In the genomic region with DNA sequence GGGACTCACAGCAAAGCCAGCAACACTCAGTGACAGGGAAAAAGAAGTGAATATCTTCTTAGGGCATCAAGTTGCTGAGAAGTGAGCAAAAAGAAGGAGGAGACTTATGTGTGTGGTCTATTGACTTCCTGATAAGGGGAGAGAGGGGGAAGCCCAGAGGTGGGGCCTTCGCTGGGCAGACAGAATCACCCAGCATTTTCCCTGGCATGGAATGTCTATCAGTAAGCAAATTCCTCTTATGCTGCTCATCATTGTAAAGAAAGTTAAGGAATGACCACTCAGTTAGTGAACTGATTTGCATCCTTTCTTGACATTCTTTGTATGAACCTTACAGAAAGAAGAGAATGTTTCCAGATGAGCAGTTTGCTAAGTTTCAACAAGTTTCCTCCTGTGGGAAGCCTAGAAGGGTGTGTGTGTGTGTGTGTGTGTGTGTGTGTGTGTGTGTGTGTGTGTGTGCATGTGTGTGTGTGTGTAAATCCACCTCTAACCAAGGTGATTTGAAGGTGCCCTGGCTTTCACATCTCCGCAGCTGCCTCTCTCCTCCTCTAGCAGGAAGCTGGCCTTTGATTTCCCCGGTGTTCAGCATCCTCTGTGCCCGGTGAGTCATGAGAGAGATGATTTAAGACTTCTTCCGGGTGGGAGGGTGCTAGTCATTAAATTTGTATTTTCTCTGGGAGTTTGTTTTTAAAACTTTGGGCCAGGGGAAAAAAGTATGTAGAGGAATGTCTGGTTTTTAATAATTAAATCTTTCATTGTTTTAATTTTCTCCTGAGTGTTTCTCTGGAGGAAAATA, we compare ENCODE assay signal across 22 mouse cellular contexts.
DNase-seq lines count a peak whose midpoint lies in the region; ATAC-seq and TF ChIP-seq lines count a peak whose summit lies in the region.
"Had no signal": no experiment of that assay in that cellular context is flagged by ENCODE, and none has a peak within 500 bp of the region (broad histone marks: within the 10 kb centered on the region; RNA-seq: fewer than 3 reads in every experiment).

No protein-coding gene starts in this region.

- no peak for TF ChIP-seq EP300 in CH12.LX (IDR thresholded peaks at IDR 0.05; ENCODE audit: low read length)

- peaks cover 8% of the 10 kb centered on the region; the same call in 1 of the 2 replicates for H3K4me1 ChIP-seq in kidney, embryonic 14.5 days (ENCODE audit: control insufficient read depth, insufficient read depth, low read length)
- peaks cover 0 to 6% of the 10 kb centered on the region in 2 experiments; a peak in 2 of 4 replicates for H3K4me1 ChIP-seq in CH12.LX (ENCODE audit: control insufficient read depth in 1 of 2, insufficient read depth in 2 of 2)
- H3K4me1 ChIP-seq: embryonic facial prominence, embryonic 15.5 days; forebrain, embryonic 15.5 days; heart, embryonic 12.5 days had no signal

- no peak for DNase-seq in kidney, adult 9 months
- peak; percentile 3 for DNase-seq in kidney, postnatal 14 days
- no peak for DNase-seq in kidney, postnatal 25 days
- peak; percentile 14 for DNase-seq in CH12.LX (ENCODE audit: extremely low read depth)
- peak; percentile 33 for DNase-seq in brain, adult 2 months (ENCODE audit: low read depth, low spot score)
- no peak for DNase-seq in frontal cortex, postnatal 25 days (ENCODE audit: low spot score in 2 of 2)
- DNase-seq: adrenal gland, postnatal 36 days; cerebellum, adult 11 months; cerebellum, adult 8-10 months; cerebellum, postnatal 14 days; embryo, embryonic 11 days; gastrocnemius, postnatal 10 days; heart, adult 2 months had no signal

- H3K4me3 ChIP-seq in kidney, embryonic 14.5 days (ENCODE audit: low read length) = no peak overlapping the region
- no peak overlapping the region for H3K4me3 ChIP-seq in CH12.LX (replicated peaks in 1 of 3; ENCODE audit: low read depth in 2 of 3, low read length in 2 of 3, poor library complexity in 1 of 3)
- H3K4me3 ChIP-seq: embryonic facial prominence, embryonic 15.5 days; erythroblast, embryonic 14.5 days; forebrain, embryonic 15.5 days; heart, adult 2 months; heart, embryonic 12.5 days; hindbrain, embryonic 10.5 days had no signal

- no peaks in the 10 kb centered on the region for H3K79me2 ChIP-seq in CH12.LX (replicated peaks; ENCODE audit: control insufficient read depth, extremely low read depth, insufficient read depth, poor library complexity, severe bottlenecking)

- no peak for TF ChIP-seq RAD21 in CH12.LX (IDR thresholded peaks at IDR 0.05; ENCODE audit: low read depth, low read length)

- 11% methylated on average over 5 of the region's 5 CpGs for WGBS in kidney, embryonic 14.5 days

- in situ Hi-C loops in CH12.LX (cut with MboI; ENCODE audit: low pct_ligation_motif_present, low pct_unique_long_range_greater_than_20kb, low sequenced_read_pairs) = no loop called here

- TF ChIP-seq POLR2A in CH12.LX (IDR thresholded peaks at IDR 0.05; ENCODE audit: low read depth, low read length) = no peak

- dilution Hi-C loops in CH12.LX (cut with MboI; ENCODE audit: extremely low pct_ligation_motif_present, extremely low pct_unique_long_range_greater_than_20kb, low sequenced_read_pairs) = no loop called here

- H3K27me3 ChIP-seq in kidney, embryonic 14.5 days (ENCODE audit: control insufficient read depth, insufficient read depth, low read length) = no peaks in the 10 kb centered on the region
- H3K27me3 ChIP-seq in CH12.LX (replicated peaks) = peaks cover 45% of the 10 kb centered on the region
- H3K27me3 ChIP-seq: embryonic facial prominence, embryonic 15.5 days; forebrain, embryonic 15.5 days; heart, embryonic 12.5 days had no signal

- no peak overlapping the region; the same call in 1 of the 2 replicates for H3K9ac ChIP-seq in kidney, embryonic 14.5 days (ENCODE audit: low read depth, low read length)
- no peak overlapping the region for H3K9ac ChIP-seq in CH12.LX (ENCODE audit: insufficient read depth, low read depth)
- H3K9ac ChIP-seq: embryonic facial prominence, embryonic 15.5 days; forebrain, embryonic 15.5 days; heart, embryonic 12.5 days; hindbrain, embryonic 14.5 days had no signal

- peak; percentile 44; the same call in 1 of the 2 replicates for ATAC-seq in kidney, embryonic 14.5 days (ENCODE audit: low FRiP score, low TSS enrichment)
- ATAC-seq: activated CD4-positive, CD25-positive, alpha-beta regulatory T cell, adult 4 months; forebrain, embryonic 15.5 days had no signal

- H3K27ac ChIP-seq in kidney, embryonic 14.5 days (ENCODE audit: low read depth, low read length) = no peak overlapping the region
- no peak overlapping the region for H3K27ac ChIP-seq in CH12.LX (ENCODE audit: insufficient read depth, low read depth)
- H3K27ac ChIP-seq: embryonic facial prominence, embryonic 15.5 days; forebrain, embryonic 15.5 days; heart, adult 2 months; hindbrain, embryonic 10.5 days; hindbrain, embryonic 14.5 days had no signal

- no peak overlapping the region for H3K4me2 ChIP-seq in kidney, embryonic 14.5 days (replicated peaks; ENCODE audit: low read depth, low read length)
- no peak overlapping the region for H3K4me2 ChIP-seq in CH12.LX (ENCODE audit: insufficient read depth, low read depth, poor library complexity, severe bottlenecking)
- H3K4me2 ChIP-seq: embryonic facial prominence, embryonic 15.5 days; forebrain, embryonic 15.5 days; heart, embryonic 12.5 days; hindbrain, embryonic 14.5 days had no signal

- no peaks in the 10 kb centered on the region for H3K36me3 ChIP-seq in kidney, embryonic 14.5 days (ENCODE audit: control insufficient read depth, insufficient read depth, low read length)
- no peaks in the 10 kb centered on the region for H3K36me3 ChIP-seq in CH12.LX (replicated peaks in 1 of 2; ENCODE audit: control insufficient read depth in 1 of 2, insufficient read depth in 1 of 2, low read length in 1 of 2)
- H3K36me3 ChIP-seq: embryonic facial prominence, embryonic 15.5 days; forebrain, embryonic 15.5 days; G1E; heart, embryonic 12.5 days; hindbrain, embryonic 10.5 days had no signal

- no peak for TF ChIP-seq CTCF in CH12.LX (conservative IDR thresholded peaks at IDR 0.05 in 1 of 2, IDR thresholded peaks at IDR 0.05 in 1 of 2; ENCODE audit: low read depth in 2 of 2, low read length in 2 of 2)

- H3K9me3 ChIP-seq in kidney, embryonic 14.5 days (ENCODE audit: control insufficient read depth, low read length) = no peaks in the 10 kb centered on the region
- H3K9me3 ChIP-seq in CH12.LX (replicated peaks; ENCODE audit: low read length) = no peaks in the 10 kb centered on the region
- H3K9me3 ChIP-seq: embryonic facial prominence, embryonic 15.5 days; forebrain, embryonic 15.5 days; heart, embryonic 12.5 days; hindbrain, embryonic 10.5 days had no signal

TF ChIP-seq in CH12.LX, 34 proteins besides CTCF, POLR2A, EP300 and RAD21:
- TF ChIP-seq ETS1 (conservative IDR thresholded peaks at IDR 0.05; ENCODE audit: low read depth, low read length) (no peak), MYC (IDR thresholded peaks at IDR 0.05; ENCODE audit: low read depth, low read length) (no peak), IRF4 (IDR thresholded peaks at IDR 0.05; ENCODE audit: low read depth, low read length) (no peak), ZKSCAN1 (IDR thresholded peaks at IDR 0.05; ENCODE audit: borderline replicate concordance, low read depth, low read length) (no peak), ZNF384 (IDR thresholded peaks at IDR 0.05; ENCODE audit: low read depth, low read length) (no peak), MEF2A (IDR thresholded peaks at IDR 0.05; ENCODE audit: borderline replicate concordance, low read depth, low read length) (no peak), GABPA (IDR thresholded peaks at IDR 0.05; ENCODE audit: insufficient replicate concordance, low read depth, low read length) (no peak), TCF12 (IDR thresholded peaks at IDR 0.05; ENCODE audit: low read depth, low read length) (no peak), TBP (conservative IDR thresholded peaks at IDR 0.05; ENCODE audit: low read depth, low read length) (no peak), MAFK (IDR thresholded peaks at IDR 0.05; ENCODE audit: insufficient replicate concordance, low read length) (no peak), CHD1 (IDR thresholded peaks at IDR 0.05; ENCODE audit: low read depth, low read length) (no peak), JUND (conservative IDR thresholded peaks at IDR 0.05; ENCODE audit: low read depth, low read length) (no peak), USF2 (conservative IDR thresholded peaks at IDR 0.05; ENCODE audit: low read depth, low read length) (no peak), JUN (IDR thresholded peaks at IDR 0.05; ENCODE audit: insufficient read depth, low read depth, low read length) (no peak), ZC3H11A (IDR thresholded peaks at IDR 0.05; ENCODE audit: low read depth, low read length) (no peak), KAT2A (IDR thresholded peaks at IDR 0.05; ENCODE audit: insufficient replicate concordance, low read length) (no peak), MAZ (IDR thresholded peaks at IDR 0.05; ENCODE audit: low read depth, low read length) (no peak), ELF1 (IDR thresholded peaks at IDR 0.05; ENCODE audit: low read depth, low read length) (no peak), ZMIZ1 (IDR thresholded peaks at IDR 0.05; ENCODE audit: low read depth, low read length) (no peak)

Comparison
In these comparisons a context has a peak if more than half of its experiments do, and no peak if none do; other contexts are left out.
1. DNase-seq: peak in kidney, postnatal 14 days (single experiment), CH12.LX (single experiment) and brain, adult 2 months (single experiment); none in kidney, adult 9 months (single experiment), kidney, postnatal 25 days (0 of 2) and frontal cortex, postnatal 25 days (0 of 2).